Mouse (Mus musculus): ENCODE measurements around the gene Tbr1.

GRCm38 (mm10) chr2:61811163-61811506 lies 8.4 kb downstream of the Tbr1 start:
- no peak for TF ChIP-seq POLR2A (IDR thresholded peaks at IDR 0.05; ENCODE audit: low read depth, low read length)
- TF ChIP-seq CTCF (IDR thresholded peaks at IDR 0.05; ENCODE audit: extremely low read depth, insufficient read length, insufficient replicate concordance, low read depth, low read length): no peak

All from small intestine, adult 2 months (tissue).